Mouse (Mus musculus): Measurements from ENCODE around the gene Gpc3. TPM values are rescaled to one million over a fixed set of nuclear protein-coding genes. Genes with fewer than 3 reads are reported as not detected.

The Gpc3 gene
- polyA plus RNA-seq, 1 experiment from 2014 or later = 524 TPM

GRCm38 (mm10) chrX:52320653-52321052, 293.1 kb downstream of the Gpc3 start:
- H3K27ac ChIP-seq (ENCODE audit: low read depth, low read length) = no peak overlapping the region
- H3K36me3 ChIP-seq (ENCODE audit: control insufficient read depth, insufficient read depth, low read length) = no peaks in the 10 kb centered on the region
- DNase-seq (ENCODE audit: low spot score) (no peak), ATAC-seq (replicated peaks; ENCODE audit: low FRiP score) (no peak)
- no peaks in the 10 kb centered on the region for H3K27me3 ChIP-seq (replicated peaks; ENCODE audit: control insufficient read depth, insufficient read depth, low read length)
- H3K4me2 ChIP-seq = no peak overlapping the region
- H3K4me3 ChIP-seq (ENCODE audit: low read depth, low read length) = no peak overlapping the region
- WGBS = 78% methylated on average over 4 of the region's 4 CpGs
- no peak overlapping the region for H3K9ac ChIP-seq (ENCODE audit: low read depth, low read length)
- H3K4me1 ChIP-seq (replicated peaks; ENCODE audit: control insufficient read depth, insufficient read depth, low read length) = no peaks in the 10 kb centered on the region
- no peaks in the 10 kb centered on the region for H3K9me3 ChIP-seq (ENCODE audit: control insufficient read depth, low read length)

DNA sequence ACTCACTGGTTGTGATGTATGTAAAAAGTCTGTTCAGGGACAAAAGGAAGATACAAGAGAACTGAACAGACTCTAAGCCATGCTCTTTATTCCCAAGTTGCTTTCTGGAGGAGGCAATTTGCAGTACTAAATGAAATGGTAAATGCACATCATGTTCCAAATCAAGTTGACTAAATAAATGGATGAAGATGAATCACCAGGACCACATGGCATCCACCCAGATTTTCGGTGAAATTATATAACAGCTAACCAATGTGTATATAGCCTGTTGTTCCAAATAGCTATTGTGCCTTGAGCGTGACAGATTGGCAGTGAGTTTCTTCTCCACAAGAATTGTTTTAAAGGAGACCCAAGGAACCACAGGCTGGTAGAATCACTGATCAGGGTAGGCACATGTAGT, 302.8 kb downstream of the Gpc3 start:
- no peak overlapping the region for H3K9ac ChIP-seq (ENCODE audit: low read depth, low read length)
- H3K4me3 ChIP-seq (ENCODE audit: low read depth, low read length) = no peak overlapping the region
- H3K27ac ChIP-seq (ENCODE audit: low read depth, low read length) = no peak overlapping the region
- ATAC-seq (replicated peaks; ENCODE audit: low FRiP score) = no peak
- no peaks in the 10 kb centered on the region for H3K4me1 ChIP-seq (replicated peaks; ENCODE audit: control insufficient read depth, insufficient read depth, low read length)
- H3K27me3 ChIP-seq (replicated peaks; ENCODE audit: control insufficient read depth, insufficient read depth, low read length) = no peaks in the 10 kb centered on the region
- 88% methylated on average over 2 of the region's 2 CpGs for WGBS
- H3K36me3 ChIP-seq (ENCODE audit: control insufficient read depth, insufficient read depth, low read length) = no peaks in the 10 kb centered on the region; the same call in 1 of the 2 replicates
- H3K9me3 ChIP-seq (ENCODE audit: control insufficient read depth, low read length) = no peaks in the 10 kb centered on the region
- no peak overlapping the region for H3K4me2 ChIP-seq
- no peak for DNase-seq (ENCODE audit: low spot score)

- ATAC-seq (replicated peaks; ENCODE audit: low FRiP score) (no peak), DNase-seq (ENCODE audit: low spot score) (no peak)
- WGBS = 79% methylated on average over 4 of the region's 4 CpGs
- no peaks in the 10 kb centered on the region for H3K4me1 ChIP-seq (replicated peaks; ENCODE audit: control insufficient read depth, insufficient read depth, low read length)
- H3K36me3 ChIP-seq (ENCODE audit: control insufficient read depth, insufficient read depth, low read length) = no peaks in the 10 kb centered on the region
- H3K4me3 ChIP-seq (ENCODE audit: low read depth, low read length) = no peak overlapping the region
- no peak overlapping the region for H3K4me2 ChIP-seq
- H3K27me3 ChIP-seq (replicated peaks; ENCODE audit: control insufficient read depth, insufficient read depth, low read length) = no peaks in the 10 kb centered on the region
- H3K27ac ChIP-seq (ENCODE audit: low read depth, low read length) = no peak overlapping the region
- no peaks in the 10 kb centered on the region for H3K9me3 ChIP-seq (ENCODE audit: control insufficient read depth, low read length)
- H3K9ac ChIP-seq (ENCODE audit: low read depth, low read length) = no peak overlapping the region
Observed at GRCm38 (mm10) chrX:52305226-52305625, 308.5 kb downstream of the Gpc3 start.

- H3K27ac ChIP-seq (ENCODE audit: low read depth, low read length) = no peak overlapping the region
- H3K36me3 ChIP-seq (ENCODE audit: control insufficient read depth, insufficient read depth, low read length) = no peaks in the 10 kb centered on the region
- DNase-seq (ENCODE audit: low spot score) = no peak
- H3K4me1 ChIP-seq (replicated peaks; ENCODE audit: control insufficient read depth, insufficient read depth, low read length) = no peaks in the 10 kb centered on the region
- WGBS = 38% methylated on average over 1 of the region's 1 CpGs
- no peak for ATAC-seq (replicated peaks; ENCODE audit: low FRiP score)
- no peak overlapping the region for H3K9ac ChIP-seq (ENCODE audit: low read depth, low read length)
- no peaks in the 10 kb centered on the region for H3K27me3 ChIP-seq (replicated peaks; ENCODE audit: control insufficient read depth, insufficient read depth, low read length)
- no peaks in the 10 kb centered on the region for H3K9me3 ChIP-seq (ENCODE audit: control insufficient read depth, low read length)
- H3K4me2 ChIP-seq = no peak overlapping the region
- H3K4me3 ChIP-seq (ENCODE audit: low read depth, low read length) = no peak overlapping the region
Observed at GRCm38 (mm10) chrX:52288792-52289191, 325.0 kb downstream of the Gpc3 start.

- no peak overlapping the region for H3K4me2 ChIP-seq
- 85% methylated on average over 6 of the region's 6 CpGs for WGBS
- no peak overlapping the region for H3K4me3 ChIP-seq (ENCODE audit: low read depth, low read length)
- DNase-seq (ENCODE audit: low spot score) = no peak
- H3K4me1 ChIP-seq (replicated peaks; ENCODE audit: control insufficient read depth, insufficient read depth, low read length) = no peaks in the 10 kb centered on the region
- no peaks in the 10 kb centered on the region for H3K27me3 ChIP-seq (replicated peaks; ENCODE audit: control insufficient read depth, insufficient read depth, low read length)
- H3K9me3 ChIP-seq (ENCODE audit: control insufficient read depth, low read length) = no peaks in the 10 kb centered on the region
- ATAC-seq (replicated peaks; ENCODE audit: low FRiP score) = no peak
- H3K9ac ChIP-seq (ENCODE audit: low read depth, low read length) = no peak overlapping the region
- no peaks in the 10 kb centered on the region for H3K36me3 ChIP-seq (ENCODE audit: control insufficient read depth, insufficient read depth, low read length)
- H3K27ac ChIP-seq (ENCODE audit: low read depth, low read length) = no peak overlapping the region
Observed at GRCm38 (mm10) chrX:52287944-52288343, 325.8 kb downstream of the Gpc3 start.

DNA sequence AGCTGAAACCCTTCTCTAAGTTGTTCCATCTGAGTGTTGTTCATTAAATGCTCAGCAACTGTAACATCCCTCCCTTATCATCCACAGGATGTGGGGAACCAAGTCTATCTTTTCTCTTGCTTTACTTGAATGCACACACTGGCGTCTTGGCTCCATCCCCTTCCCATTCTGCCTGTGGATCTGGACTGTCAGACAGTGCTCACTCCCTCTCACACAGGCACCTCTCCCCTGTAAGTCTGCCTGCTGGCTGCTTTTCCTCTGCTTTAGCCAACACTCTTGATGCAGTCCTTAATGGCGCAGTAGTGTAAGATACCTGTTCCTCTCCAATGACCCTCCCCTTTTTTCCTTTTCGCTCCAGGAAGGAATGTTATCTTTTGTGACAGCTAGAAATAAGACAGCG, 331.7 kb downstream of the Gpc3 start:
- Histone ChIP-seq H3K9me3 (ENCODE audit: control insufficient read depth, low read length) (no peaks in the 10 kb centered on the region), H3K27ac (ENCODE audit: low read depth, low read length) (no peak overlapping the region), H3K4me1 (replicated peaks; ENCODE audit: control insufficient read depth, insufficient read depth, low read length) (no peaks in the 10 kb centered on the region), H3K4me3 (ENCODE audit: low read depth, low read length) (no peak overlapping the region), H3K27me3 (replicated peaks; ENCODE audit: control insufficient read depth, insufficient read depth, low read length) (no peaks in the 10 kb centered on the region; the same call in 1 of the 2 replicates), H3K4me2 (no peak overlapping the region), H3K36me3 (ENCODE audit: control insufficient read depth, insufficient read depth, low read length) (no peaks in the 10 kb centered on the region), H3K9ac (ENCODE audit: low read depth, low read length) (no peak overlapping the region)
- no peak for ATAC-seq (replicated peaks; ENCODE audit: low FRiP score)
- no peak for DNase-seq (ENCODE audit: low spot score)
- WGBS = 65% methylated on average over 4 of the region's 4 CpGs

DNA sequence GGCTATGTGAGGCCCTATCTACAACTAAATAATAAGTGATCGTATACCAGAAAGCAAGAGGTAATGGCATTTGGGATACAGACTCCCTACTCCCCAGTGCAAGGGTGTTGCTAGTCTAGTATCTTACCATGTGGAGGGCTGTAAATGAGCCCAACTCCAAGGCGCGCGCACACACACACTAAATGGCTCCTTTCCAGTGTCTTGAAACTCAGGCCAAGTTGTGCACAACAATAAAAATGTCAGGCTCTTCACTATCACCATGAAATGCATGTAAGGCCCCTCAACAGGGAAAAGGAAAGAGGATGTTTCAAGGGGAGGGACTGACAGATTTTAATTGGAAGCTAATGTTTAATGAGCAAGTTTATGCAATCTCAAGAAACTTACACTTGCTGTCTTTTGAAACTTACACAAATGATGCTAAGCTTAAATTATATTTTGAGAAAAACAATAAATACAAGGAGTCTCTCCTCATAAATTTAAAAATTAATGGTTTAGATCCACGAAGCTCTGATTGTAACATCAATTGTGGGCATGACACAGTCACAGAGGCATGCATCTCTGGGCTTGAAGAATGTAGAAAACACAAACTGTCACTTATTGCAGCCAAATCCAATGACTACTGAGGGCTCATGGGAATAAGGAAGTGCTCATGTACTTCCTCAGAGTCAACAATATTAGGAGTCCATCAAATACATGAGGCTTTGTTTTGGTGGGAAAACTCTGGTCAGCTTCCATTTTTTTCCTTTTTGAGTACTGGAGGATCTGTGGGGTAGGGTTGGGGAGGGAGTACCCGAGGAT, 332.4 kb downstream of the Gpc3 start:
- H3K9ac ChIP-seq (ENCODE audit: low read depth, low read length) = no peak overlapping the region
- DNase-seq (ENCODE audit: low spot score) (no peak), ATAC-seq (replicated peaks; ENCODE audit: low FRiP score) (no peak)
- WGBS = 81% methylated on average over 6 of the region's 6 CpGs
- no peaks in the 10 kb centered on the region for H3K9me3 ChIP-seq (ENCODE audit: control insufficient read depth, low read length)
- no peak overlapping the region for H3K4me2 ChIP-seq
- no peak overlapping the region for H3K4me3 ChIP-seq (ENCODE audit: low read depth, low read length)
- no peaks in the 10 kb centered on the region for H3K4me1 ChIP-seq (replicated peaks; ENCODE audit: control insufficient read depth, insufficient read depth, low read length)
- no peak overlapping the region for H3K27ac ChIP-seq (ENCODE audit: low read depth, low read length)
- no peaks in the 10 kb centered on the region for H3K36me3 ChIP-seq (ENCODE audit: control insufficient read depth, insufficient read depth, low read length)
- no peaks in the 10 kb centered on the region; the same call in 1 of the 2 replicates for H3K27me3 ChIP-seq (replicated peaks; ENCODE audit: control insufficient read depth, insufficient read depth, low read length)

- Histone ChIP-seq H3K9me3 (ENCODE audit: control insufficient read depth, low read length) (no peaks in the 10 kb centered on the region), H3K27ac (ENCODE audit: low read depth, low read length) (no peak overlapping the region), H3K9ac (ENCODE audit: low read depth, low read length) (no peak overlapping the region), H3K36me3 (ENCODE audit: control insufficient read depth, insufficient read depth, low read length) (no peaks in the 10 kb centered on the region), H3K27me3 (replicated peaks; ENCODE audit: control insufficient read depth, insufficient read depth, low read length) (no peaks in the 10 kb centered on the region; the same call in 1 of the 2 replicates), H3K4me3 (ENCODE audit: low read depth, low read length) (no peak overlapping the region), H3K4me2 (no peak overlapping the region), H3K4me1 (replicated peaks; ENCODE audit: control insufficient read depth, insufficient read depth, low read length) (no peaks in the 10 kb centered on the region)
- ATAC-seq (replicated peaks; ENCODE audit: low FRiP score) (no peak), DNase-seq (ENCODE audit: low spot score) (no peak)
- 69% methylated on average over 3 of the region's 3 CpGs for WGBS
Observed at GRCm38 (mm10) chrX:52278687-52279359, 334.9 kb downstream of the Gpc3 start.

DNA sequence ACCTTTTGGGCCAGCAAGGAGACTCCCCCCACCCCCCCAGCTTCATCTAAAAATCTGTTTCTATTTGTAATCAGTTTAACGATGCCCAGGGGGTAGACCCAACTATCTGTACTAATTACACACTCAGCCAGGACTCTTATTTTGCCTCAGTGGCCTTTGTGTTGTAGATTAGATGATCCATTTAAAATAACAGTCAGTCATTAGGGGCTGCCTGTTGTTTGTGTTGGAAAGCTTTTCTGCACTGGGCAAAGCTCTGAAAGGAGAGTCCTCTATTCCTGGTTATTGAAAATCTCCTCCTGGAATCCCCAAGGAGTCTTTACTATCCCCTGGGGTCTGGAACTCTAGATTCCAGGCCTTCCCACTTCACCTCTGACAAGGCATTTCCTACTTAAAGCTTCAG, 336.2 kb downstream of the Gpc3 start:
- no peak for DNase-seq (ENCODE audit: low spot score)
- Histone ChIP-seq H3K27me3 (replicated peaks; ENCODE audit: control insufficient read depth, insufficient read depth, low read length) (no peaks in the 10 kb centered on the region; the same call in 1 of the 2 replicates), H3K27ac (ENCODE audit: low read depth, low read length) (no peak overlapping the region), H3K36me3 (ENCODE audit: control insufficient read depth, insufficient read depth, low read length) (no peaks in the 10 kb centered on the region), H3K4me3 (ENCODE audit: low read depth, low read length) (no peak overlapping the region), H3K9me3 (ENCODE audit: control insufficient read depth, low read length) (no peaks in the 10 kb centered on the region), H3K4me2 (no peak overlapping the region), H3K9ac (ENCODE audit: low read depth, low read length) (no peak overlapping the region), H3K4me1 (replicated peaks; ENCODE audit: control insufficient read depth, insufficient read depth, low read length) (no peaks in the 10 kb centered on the region)
- ATAC-seq (replicated peaks; ENCODE audit: low FRiP score) = no peak
- WGBS = 52% methylated on average over 1 of the region's 1 CpGs
